Mouse (Mus musculus) left cerebral cortex, postnatal 4 days (tissue): ENCODE data around the gene Dspp. TPM values are rescaled to one million over a fixed set of nuclear protein-coding genes. Genes with fewer than 3 reads are reported as not detected.

Experiments used
- DNase-seq: peaks from one replicate; pipeline ENCODE4 v3.0.0-alpha.2; 2022
- intact Hi-C: fragments of 180-260 bp; cut with DNase I; formaldehyde crosslinking; loops from one replicate; pipeline ENCODE4 v1.15.1; 2025
- total RNA-seq, 2 experiments: library from RNA; stranded (reverse); gene quantifications; 2 replicates each; pipeline ENCODE4 v1.2.3; 2021

Dspp gene
- total RNA-seq, 2 experiments from 2014 or later, result not detected

- no peak for DNase-seq
- intact Hi-C loops, result no loop called here
Observed at GRCm38 (mm10) chr5:104187281-104187680, 16.8 kb downstream of the Dspp start.

GRCm38 (mm10) chr5:104195086-104195485, 24.6 kb downstream of the Dspp start:
- no peak for DNase-seq
- intact Hi-C loops, result no loop called here

- intact Hi-C loops, result no loop called here
Observed at GRCm38 (mm10) chr5:104201153-104201950, 30.8 kb downstream of the Dspp start.

GRCm38 (mm10) chr5:104202351-104202750, 31.8 kb downstream of the Dspp start, which contains the start of gene Dmp1:
Gene Dmp1, plus strand, starts transcription at chr5:104202613.
- intact Hi-C loops, result no loop called here
- no peak for DNase-seq

More at GRCm38 (mm10) chr5:104201153-104201950, 30.8 kb downstream of the Dspp start:
- no peak for DNase-seq

GRCm38 (mm10) chr5:104212531-104212930, 42.0 kb downstream of the Dspp start:
- intact Hi-C loops, result loop anchor here (10.0 kb wide), 1 partner anchor 232 kb away; no protein-coding TSS in a partner anchor
- no peak for DNase-seq

GRCm38 (mm10) chr5:104218926-104219325, 48.4 kb downstream of the Dspp start:
- peak; percentile 17 for DNase-seq

GRCm38 (mm10) chr5:104224299-104224698, 53.8 kb downstream of the Dspp start:
- intact Hi-C loops, result no loop called here
- DNase-seq, result no peak

More at GRCm38 (mm10) chr5:104218926-104219325, 48.4 kb downstream of the Dspp start:
- intact Hi-C loops, result loop anchor here (2.0 to 10.0 kb wide), 2 partner anchors 114 to 226 kb away; no protein-coding TSS in a partner anchor

GRCm38 (mm10) chr5:104224750-104225149, 54.2 kb downstream of the Dspp start:
- DNase-seq, result no peak
- intact Hi-C loops, result no loop called here

- no peak for DNase-seq
- intact Hi-C loops, result no loop called here
Observed at GRCm38 (mm10) chr5:104228497-104228896, 58.0 kb downstream of the Dspp start.

Other genes with a start within 250 kb of the Dspp start
- gene Hsd17b13, start 193.3 kb upstream of the Dspp start, total RNA-seq, result not detected
- gene Hsd17b11, start 148.8 kb upstream of the Dspp start, total RNA-seq, result 10 to 100 TPM; 20.2 to 22.6 TPM
- 10 to 100 TPM; 43.9 to 46.7 TPM for gene Nudt9, start 124.4 kb upstream of the Dspp start, total RNA-seq
- gene Gm17660, start 93.1 kb upstream of the Dspp start, total RNA-seq, result not detected
- 100 to 1,000 TPM; 465 to 498 TPM for gene Sparcl1, start 57.0 kb upstream of the Dspp start, total RNA-seq
- gene Dmp1, start 31.9 kb downstream of the Dspp start, total RNA-seq, result under 1 TPM; 0.18 to 0.36 TPM
- gene Ibsp, start 128.5 kb downstream of the Dspp start, total RNA-seq, result under 1 TPM; 0.54 to 0.60 TPM
- not detected for gene Mepe, start 154.6 kb downstream of the Dspp start, total RNA-seq